27 mouse cellular contexts compared by ENCODE assay signal in the genomic region with DNA sequence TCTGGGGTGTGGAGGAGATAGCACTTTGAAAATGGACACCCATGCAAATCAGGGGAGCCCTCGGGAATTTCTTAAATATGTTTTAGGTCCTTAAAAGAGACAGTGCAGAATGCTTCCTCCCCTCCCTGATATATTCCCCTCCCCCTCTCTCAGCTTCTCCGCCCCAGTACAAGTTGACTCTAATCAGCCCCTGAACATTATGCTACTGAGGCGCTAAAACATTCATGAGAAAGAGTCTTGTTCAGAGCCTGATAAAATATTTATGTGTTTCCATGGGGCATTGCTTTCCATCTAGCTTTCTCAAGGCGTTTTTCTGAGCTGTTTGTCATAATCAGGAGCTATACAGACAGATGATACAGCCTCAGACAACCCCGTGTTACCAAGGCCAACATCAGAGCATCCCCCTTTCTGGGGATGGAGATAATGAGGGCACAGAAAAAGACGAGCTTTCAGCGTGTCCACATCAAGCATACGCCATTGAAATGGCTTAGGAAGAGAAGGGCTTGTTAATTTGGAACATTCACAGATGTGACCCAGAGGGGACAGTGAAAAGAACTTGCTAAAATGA. TPM values are rescaled to one million over a fixed set of nuclear protein-coding genes. Genes with fewer than 3 reads are reported as not detected.
DNase-seq lines count a peak whose midpoint lies in the region; ATAC-seq and TF ChIP-seq lines count a peak whose summit lies in the region.
"Had no signal": no experiment of that assay in that cellular context is flagged by ENCODE, and none has a peak within 500 bp of the region (broad histone marks: within the 10 kb centered on the region; RNA-seq: fewer than 3 reads in every experiment).

No protein-coding gene starts in this region.

- H3K27ac ChIP-seq in forebrain, embryonic 13.5 days = peak overlapping the region; percentile 17; the same call in 1 of the 2 replicates
- H3K27ac ChIP-seq in forebrain, postnatal 0 days (ENCODE audit: low read depth, low read length) = no peak overlapping the region
- H3K27ac ChIP-seq in neural tube, embryonic 11.5 days (ENCODE audit: low read depth, low read length) = peak overlapping the region; percentile 44
- H3K27ac ChIP-seq in midbrain, embryonic 15.5 days = peak overlapping the region; percentile 74
- H3K27ac ChIP-seq in neural tube, embryonic 15.5 days (replicated peaks) = 0 out of 2 replicates have a peak overlapping the region, but pooled peaks have one; percentile 20
- H3K27ac ChIP-seq: embryonic facial prominence, embryonic 10.5 days; heart, embryonic 15.5 days; kidney, postnatal 0 days; limb, embryonic 15.5 days; liver, embryonic 14.5 days; lung, embryonic 15.5 days had no signal

- peaks cover 35% of the 10 kb centered on the region for H3K4me1 ChIP-seq in forebrain, embryonic 13.5 days
- no peaks in the 10 kb centered on the region for H3K4me1 ChIP-seq in forebrain, postnatal 0 days (ENCODE audit: insufficient read depth)
- H3K4me1 ChIP-seq in neural tube, embryonic 11.5 days (ENCODE audit: control insufficient read depth, insufficient read depth, low read length) = no peaks in the 10 kb centered on the region
- peaks cover 35% of the 10 kb centered on the region for H3K4me1 ChIP-seq in midbrain, embryonic 15.5 days
- H3K4me1 ChIP-seq in neural tube, embryonic 15.5 days = peaks cover 24% of the 10 kb centered on the region

- no peak for ATAC-seq in forebrain, embryonic 13.5 days
- no peak for ATAC-seq in forebrain, postnatal 0 days
- peak; percentile 38; the same call in 1 of the 2 replicates for ATAC-seq in neural tube, embryonic 11.5 days (ENCODE audit: insufficient read depth, low FRiP score, low TSS enrichment)
- peak; percentile 84 for ATAC-seq in midbrain, embryonic 15.5 days (replicated peaks)
- ATAC-seq in neural tube, embryonic 15.5 days (ENCODE audit: low FRiP score) = 0 out of 2 replicates have a peak, but pooled peaks have one; percentile 33

- H3K9ac ChIP-seq in forebrain, embryonic 13.5 days = no peak overlapping the region
- H3K9ac ChIP-seq in forebrain, postnatal 0 days = no peak overlapping the region
- no peak overlapping the region for H3K9ac ChIP-seq in neural tube, embryonic 11.5 days (ENCODE audit: low read length)
- H3K9ac ChIP-seq in midbrain, embryonic 15.5 days = no peak overlapping the region
- no peak overlapping the region for H3K9ac ChIP-seq in neural tube, embryonic 15.5 days (replicated peaks)
- H3K9ac ChIP-seq: heart, embryonic 15.5 days; limb, embryonic 15.5 days; liver, embryonic 14.5 days; lung, embryonic 15.5 days had no signal

- H3K4me2 ChIP-seq in forebrain, embryonic 13.5 days = no peak overlapping the region
- H3K4me2 ChIP-seq in forebrain, postnatal 0 days (ENCODE audit: low read depth) = no peak overlapping the region
- H3K4me2 ChIP-seq in neural tube, embryonic 11.5 days (ENCODE audit: low read depth) = no peak overlapping the region
- no peak overlapping the region for H3K4me2 ChIP-seq in midbrain, embryonic 15.5 days
- H3K4me2 ChIP-seq in neural tube, embryonic 15.5 days = no peak overlapping the region
- H3K4me2 ChIP-seq: heart, embryonic 15.5 days; limb, embryonic 15.5 days; lung, embryonic 15.5 days had no signal

- H3K27me3 ChIP-seq in forebrain, embryonic 13.5 days = no peaks in the 10 kb centered on the region
- no peaks in the 10 kb centered on the region for H3K27me3 ChIP-seq in forebrain, postnatal 0 days (ENCODE audit: insufficient read depth, low read length)
- no peaks in the 10 kb centered on the region for H3K27me3 ChIP-seq in neural tube, embryonic 11.5 days (ENCODE audit: control insufficient read depth, insufficient read depth, low read length)
- no peaks in the 10 kb centered on the region for H3K27me3 ChIP-seq in midbrain, embryonic 15.5 days (replicated peaks)
- H3K27me3 ChIP-seq in neural tube, embryonic 15.5 days (replicated peaks) = no peaks in the 10 kb centered on the region

- no peaks in the 10 kb centered on the region for H3K36me3 ChIP-seq in forebrain, embryonic 13.5 days (ENCODE audit: poor library complexity, severe bottlenecking)
- no peaks in the 10 kb centered on the region for H3K36me3 ChIP-seq in forebrain, postnatal 0 days (ENCODE audit: insufficient read depth)
- no peaks in the 10 kb centered on the region for H3K36me3 ChIP-seq in neural tube, embryonic 11.5 days (ENCODE audit: control insufficient read depth, insufficient read depth, low read length)
- H3K36me3 ChIP-seq in midbrain, embryonic 15.5 days (replicated peaks) = no peaks in the 10 kb centered on the region
- no peaks in the 10 kb centered on the region for H3K36me3 ChIP-seq in neural tube, embryonic 15.5 days
- H3K36me3 ChIP-seq: embryonic facial prominence, embryonic 10.5 days; heart, embryonic 15.5 days; limb, embryonic 15.5 days; lung, embryonic 15.5 days had no signal

- WGBS in forebrain, embryonic 13.5 days = 37% methylated on average over 8 of the region's 8 CpGs
- 28% methylated on average over 8 of the region's 8 CpGs for WGBS in forebrain, postnatal 0 days
- 65% methylated on average over 8 of the region's 8 CpGs for WGBS in neural tube, embryonic 11.5 days
- WGBS in midbrain, embryonic 15.5 days = 17% methylated on average over 8 of the region's 8 CpGs
- 39% methylated on average over 8 of the region's 8 CpGs for WGBS in neural tube, embryonic 15.5 days

- no peaks in the 10 kb centered on the region for H3K9me3 ChIP-seq in forebrain, embryonic 13.5 days (replicated peaks)
- no peaks in the 10 kb centered on the region for H3K9me3 ChIP-seq in forebrain, postnatal 0 days (ENCODE audit: low read length)
- H3K9me3 ChIP-seq in neural tube, embryonic 11.5 days (ENCODE audit: control insufficient read depth, low read length) = no peaks in the 10 kb centered on the region
- H3K9me3 ChIP-seq in midbrain, embryonic 15.5 days = no peaks in the 10 kb centered on the region
- no peaks in the 10 kb centered on the region for H3K9me3 ChIP-seq in neural tube, embryonic 15.5 days (replicated peaks)
- H3K9me3 ChIP-seq: embryonic facial prominence, embryonic 10.5 days; heart, embryonic 15.5 days; limb, embryonic 15.5 days; lung, embryonic 15.5 days had no signal

- no peak for DNase-seq in forebrain, postnatal 0 days
- DNase-seq in neural tube, embryonic 11.5 days (ENCODE audit: low spot score) = no peak
- DNase-seq in neural tube, embryonic 10.5 days (ENCODE audit: extremely low spot score, low spot score) = no peak
- DNase-seq in heart, adult 9 months (ENCODE audit: low spot score in 2 of 2) = no peak
- DNase-seq in thymus, postnatal 36 days = no peak
- DNase-seq: adrenal gland, postnatal 36 days; cerebellum, adult 11 months; cerebellum, postnatal 10 days; gastrocnemius, postnatal 36 days; heart, postnatal 36 days; kidney, adult 2 months; left cerebral cortex, postnatal 4 days; lung, postnatal 36 days had no signal

- TF ChIP-seq CTCF in forebrain, postnatal 0 days (IDR thresholded peaks at IDR 0.05; ENCODE audit: low read depth) = no peak

- H3K4me3 ChIP-seq in forebrain, embryonic 13.5 days = no peak overlapping the region
- no peak overlapping the region for H3K4me3 ChIP-seq in forebrain, postnatal 0 days (ENCODE audit: low read depth, low read length)
- H3K4me3 ChIP-seq in neural tube, embryonic 11.5 days (ENCODE audit: low read depth, low read length) = no peak overlapping the region
- H3K4me3 ChIP-seq in midbrain, embryonic 15.5 days = no peak overlapping the region
- H3K4me3 ChIP-seq in neural tube, embryonic 15.5 days (replicated peaks) = no peak overlapping the region
- H3K4me3 ChIP-seq: embryonic facial prominence, embryonic 10.5 days; heart, embryonic 15.5 days; limb, embryonic 15.5 days; lung, embryonic 15.5 days; megakaryocyte, embryonic 14.5 days had no signal

RNA-seq across cellular contexts. Expression of a gene that starts 4.6 kb away (rescaled TPM):
- polyA plus RNA-seq in forebrain, embryonic 13.5 days (2015; fragmentation: Nextera tagmentation; extraction: Ambion mirVana) = 5.5 TPM in 2 replicates
- 2.8 and 3.3 TPM in 2 replicates for total RNA-seq in forebrain, postnatal 0 days (2014; rRNA removed)
- polyA plus RNA-seq in forebrain, postnatal 0 days (2015; fragmentation: Nextera tagmentation; extraction: Ambion mirVana) = 1.5 and 2.3 TPM in 2 replicates
- 7.1 and 7.8 TPM in 2 replicates for polyA plus RNA-seq in neural tube, embryonic 11.5 days (2014; fragmentation: Nextera tagmentation; extraction: Ambion mirVana)
- 6.2 and 6.4 TPM in 2 replicates for polyA plus RNA-seq in midbrain, embryonic 15.5 days (2015; fragmentation: Nextera tagmentation; extraction: Ambion mirVana)
- 3.3 and 4.0 TPM in 2 replicates for polyA plus RNA-seq in neural tube, embryonic 15.5 days (2015; fragmentation: Nextera tagmentation; extraction: Ambion mirVana)
- total RNA-seq: heart, postnatal 36 days had no signal
- polyA plus RNA-seq: kidney, adult 2 months had no signal

RNA-seq across cellular contexts. Expression of a gene that starts 52.7 kb away (rescaled TPM):
- polyA plus RNA-seq in forebrain, embryonic 13.5 days (2015; fragmentation: Nextera tagmentation; extraction: Ambion mirVana) = 55.3 and 55.4 TPM in 2 replicates
- 66.5 and 97.5 TPM in 2 replicates for total RNA-seq in forebrain, postnatal 0 days (2014; rRNA removed)
- polyA plus RNA-seq in forebrain, postnatal 0 days (2015; fragmentation: Nextera tagmentation; extraction: Ambion mirVana) = 28.3 and 43.7 TPM in 2 replicates
- 59.9 and 60.8 TPM in 2 replicates for polyA plus RNA-seq in neural tube, embryonic 11.5 days (2014; fragmentation: Nextera tagmentation; extraction: Ambion mirVana)
- polyA plus RNA-seq in midbrain, embryonic 15.5 days (2015; fragmentation: Nextera tagmentation; extraction: Ambion mirVana) = 41.6 and 41.9 TPM in 2 replicates
- polyA plus RNA-seq in neural tube, embryonic 15.5 days (2015; fragmentation: Nextera tagmentation; extraction: Ambion mirVana) = 45.3 and 46.1 TPM in 2 replicates

RNA-seq across cellular contexts. Expression of a gene that starts 60.0 kb away (rescaled TPM):
- polyA plus RNA-seq in forebrain, embryonic 13.5 days (2015; fragmentation: Nextera tagmentation; extraction: Ambion mirVana) = 0.16 TPM in 1 of 2 replicates, not detected in the other
- total RNA-seq in forebrain, postnatal 0 days (2014; rRNA removed) = not detected in 2 replicates
- 0.21 and 0.28 TPM in 2 replicates for polyA plus RNA-seq in forebrain, postnatal 0 days (2015; fragmentation: Nextera tagmentation; extraction: Ambion mirVana)
- not detected in 2 replicates for polyA plus RNA-seq in neural tube, embryonic 11.5 days (2014; fragmentation: Nextera tagmentation; extraction: Ambion mirVana)
- not detected in 2 replicates for polyA plus RNA-seq in midbrain, embryonic 15.5 days (2015; fragmentation: Nextera tagmentation; extraction: Ambion mirVana)
- 0.15 TPM in 1 of 2 replicates, not detected in the other for polyA plus RNA-seq in neural tube, embryonic 15.5 days (2015; fragmentation: Nextera tagmentation; extraction: Ambion mirVana)
- total RNA-seq: gastrocnemius, postnatal 36 days; layer of hippocampus, postnatal 10 days; left cerebral cortex, postnatal 4 days had no signal
- polyA plus RNA-seq: intestine, embryonic 14.5 days; large intestine, adult 2 months; limb, embryonic 15.5 days; spleen, adult 2 months had no signal

Comparison
In these comparisons a context has a peak if more than half of its experiments do, and no peak if none do; other contexts are left out.
1. ATAC-seq: peak in neural tube, embryonic 11.5 days (single experiment), midbrain, embryonic 15.5 days (single experiment) and neural tube, embryonic 15.5 days (single experiment); none in forebrain, embryonic 13.5 days (single experiment) and forebrain, postnatal 0 days (single experiment).